Mouse (Mus musculus): ENCODE data around the gene Tmc1.

Tmc1 gene

DNA sequence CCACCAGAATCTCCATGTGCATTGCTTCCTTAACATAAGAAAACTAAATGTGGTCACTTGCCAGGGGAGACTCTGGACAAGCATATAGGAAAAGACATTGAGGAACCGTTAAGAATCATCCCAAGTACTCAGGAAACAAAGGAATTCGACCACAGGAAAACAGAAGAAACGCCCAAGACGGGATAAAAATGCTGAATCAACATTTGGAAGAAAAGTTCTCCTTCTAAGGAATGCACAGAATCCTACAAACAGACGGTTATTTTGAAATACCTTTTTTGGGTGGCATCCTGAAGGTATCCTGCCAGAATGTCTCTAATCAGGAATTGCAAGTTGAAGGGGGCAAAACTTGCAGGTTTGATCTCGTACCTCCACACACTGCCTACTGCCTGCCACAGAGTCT, at the start of gene Tmc1:
Gene Tmc1 (minus strand): TSS at position 329 of the 400 bp plus-strand sequence.
- no peak for DNase-seq (ENCODE audit: low spot score in 2 of 2)

GRCm38 (mm10) chr19:21001552-21001951, 47.5 kb upstream of the Tmc1 start:
- DNase-seq (ENCODE audit: low spot score in 2 of 2): no peak

GRCm38 (mm10) chr19:20979244-20979643, 25.2 kb upstream of the Tmc1 start:
- no peak for DNase-seq (ENCODE audit: low spot score in 2 of 2)

DNA sequence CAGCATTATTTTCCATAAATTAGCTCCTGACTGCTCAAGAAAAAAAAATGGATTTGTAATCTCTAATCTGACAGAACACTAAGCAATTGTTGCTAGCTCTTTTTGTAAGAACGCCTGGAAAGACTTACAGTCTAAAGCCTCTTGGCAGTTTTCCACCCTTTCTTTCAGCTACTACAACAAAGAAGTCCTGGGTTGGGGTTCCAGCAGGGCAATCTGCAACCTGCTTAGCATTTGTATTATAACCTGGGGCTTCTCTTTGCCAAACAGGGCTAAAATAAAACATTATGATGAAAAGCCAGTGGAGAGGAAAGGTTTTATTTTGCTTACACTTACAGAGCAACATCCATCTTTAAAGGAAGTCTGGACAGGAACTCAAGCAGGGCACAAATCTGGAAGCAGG, 24.1 kb upstream of the Tmc1 start:
- no peak for DNase-seq (ENCODE audit: low spot score in 2 of 2)

GRCm38 (mm10) chr19:20971926-20972325, 17.9 kb upstream of the Tmc1 start:
- DNase-seq (ENCODE audit: low spot score in 2 of 2): no peak

- DNase-seq (ENCODE audit: low spot score in 2 of 2): no peak
Observed at GRCm38 (mm10) chr19:20954815-20955214, 813 bp upstream of the Tmc1 start.

GRCm38 (mm10) chr19:20944446-20944845, 9.6 kb downstream of the Tmc1 start:
- DNase-seq (ENCODE audit: low spot score in 2 of 2): no peak

DNA sequence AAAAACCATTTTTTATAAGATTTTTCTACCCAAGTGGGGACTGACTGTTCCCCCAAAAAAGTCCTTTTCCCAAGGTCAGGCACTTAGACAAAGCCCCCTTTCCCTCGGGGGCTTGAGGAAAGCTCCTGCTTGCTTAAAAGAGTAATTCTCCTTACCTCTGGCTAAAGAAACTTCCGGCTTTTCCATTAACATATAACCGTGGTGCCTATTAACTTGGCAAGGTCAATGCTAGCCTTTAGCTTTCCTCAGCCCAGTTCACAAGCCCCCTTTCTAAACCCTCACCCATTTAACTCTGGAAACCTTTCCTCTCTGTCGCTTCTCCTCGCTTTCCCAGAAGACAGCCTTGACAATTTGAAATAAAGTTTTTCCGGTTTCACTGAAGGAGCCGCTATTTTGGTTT, 29.7 kb downstream of the Tmc1 start:
- no peak for DNase-seq (ENCODE audit: low spot score in 2 of 2)

DNA sequence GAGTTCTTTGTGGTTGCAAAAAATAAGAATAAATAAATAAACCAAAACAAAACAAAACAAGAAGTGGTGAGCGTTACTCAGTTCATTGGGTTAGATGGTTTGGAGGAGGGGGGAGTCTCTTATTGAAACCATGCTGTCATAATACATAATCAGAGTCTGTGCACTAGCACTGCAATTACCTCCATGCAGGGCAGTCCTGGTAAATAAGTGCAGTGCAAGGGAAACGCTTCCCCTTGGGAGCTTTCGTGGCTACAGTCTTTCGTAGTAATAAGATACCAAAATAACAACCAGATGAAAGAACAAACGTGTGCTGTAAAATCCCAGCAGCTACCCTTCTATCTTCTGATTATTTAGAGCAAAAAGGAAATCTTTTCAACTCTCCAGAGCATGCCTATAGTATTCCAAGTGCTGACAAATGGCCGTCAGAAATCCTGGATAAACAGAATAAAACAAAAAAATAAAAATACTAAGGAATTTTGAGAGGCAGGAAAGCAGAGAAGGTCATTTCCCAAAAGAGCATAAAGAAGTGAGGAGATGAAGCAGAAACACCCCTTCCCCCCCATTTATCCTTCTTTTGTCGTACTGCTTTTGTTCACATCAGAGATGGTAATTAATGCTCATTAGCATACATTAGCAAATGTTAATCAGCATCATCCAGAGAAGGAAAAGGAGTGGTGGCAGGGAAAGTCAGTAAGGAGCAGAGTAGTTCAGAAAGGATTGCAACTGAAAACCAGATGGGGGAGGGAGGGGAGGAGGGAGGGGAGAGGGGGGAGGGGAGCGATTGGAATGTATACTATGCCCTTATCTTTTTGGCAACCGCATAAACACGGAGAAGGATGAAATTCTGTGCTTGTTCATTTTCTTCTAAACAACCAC, 30.4 kb downstream of the Tmc1 start:
- DNase-seq (ENCODE audit: low spot score in 2 of 2): no peak

GRCm38 (mm10) chr19:20918241-20918640, 35.8 kb downstream of the Tmc1 start:
- DNase-seq (ENCODE audit: low spot score in 2 of 2): no peak

GRCm38 (mm10) chr19:20915151-20915550, 38.9 kb downstream of the Tmc1 start:
- no peak for DNase-seq (ENCODE audit: low spot score in 2 of 2)

DNA sequence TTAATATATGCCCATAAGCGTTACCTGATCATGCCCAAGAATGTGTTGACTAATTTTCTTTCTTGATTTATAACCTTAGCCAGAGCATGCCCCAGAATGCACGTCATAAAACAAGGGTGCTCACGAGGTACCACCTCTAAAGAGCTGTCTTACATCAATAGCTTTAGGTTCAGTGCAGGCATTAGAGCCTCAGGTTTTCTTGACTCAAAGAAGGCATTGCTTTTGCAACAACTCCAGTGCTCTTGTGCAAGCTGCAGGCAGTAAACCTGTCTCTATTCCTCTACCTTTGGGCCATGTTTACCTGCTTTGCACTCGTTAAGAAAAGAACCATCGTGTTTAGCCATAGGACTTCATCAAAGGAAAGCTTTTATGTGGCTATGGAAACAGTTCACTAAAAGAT, 43.6 kb downstream of the Tmc1 start:
- DNase-seq (ENCODE audit: low spot score in 2 of 2): no peak

DNA sequence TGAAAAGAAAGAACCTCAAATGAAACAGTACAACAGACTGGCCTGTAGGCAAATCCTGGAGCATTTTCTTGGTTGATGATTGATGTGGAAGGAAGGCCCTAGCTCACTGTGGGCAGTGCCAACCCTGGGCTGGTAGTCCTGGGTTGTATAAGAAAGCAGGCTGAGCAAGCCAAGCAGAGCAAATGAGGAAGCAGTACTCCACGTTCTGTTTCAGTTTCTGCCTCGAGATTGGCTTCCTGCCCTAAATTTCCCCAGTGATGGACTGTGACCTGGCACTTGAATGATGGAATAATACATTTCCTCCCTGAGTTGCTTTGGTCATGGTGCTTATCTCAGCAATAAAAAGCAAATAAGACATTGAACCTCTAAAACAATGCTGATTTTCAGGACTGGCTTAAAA, 72.8 kb downstream of the Tmc1 start:
- DNase-seq (ENCODE audit: low spot score in 2 of 2): no peak

GRCm38 (mm10) chr19:20875881-20876280, 78.1 kb downstream of the Tmc1 start:
- DNase-seq (ENCODE audit: low spot score in 2 of 2): no peak

DNA sequence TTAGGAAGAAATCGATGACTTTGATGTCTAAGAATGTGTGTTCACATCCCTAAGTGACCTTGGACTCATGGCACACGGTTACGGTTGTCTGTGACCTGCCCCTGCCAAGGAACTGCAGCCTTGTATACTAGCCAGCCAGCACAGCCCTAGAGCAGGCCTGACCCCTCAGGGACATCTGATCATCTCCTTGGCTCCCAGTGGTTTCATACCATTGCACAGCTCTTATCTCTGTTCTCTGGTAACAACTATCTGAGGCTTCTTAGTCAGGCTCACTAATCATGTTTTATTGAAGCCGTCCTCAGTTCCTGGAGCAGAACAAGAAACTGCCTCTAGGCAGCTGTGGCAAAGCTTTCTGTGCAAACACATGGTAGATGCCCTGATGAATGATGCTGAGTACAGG, 92.2 kb downstream of the Tmc1 start:
- no peak for DNase-seq (ENCODE audit: low spot score in 2 of 2)

DNA sequence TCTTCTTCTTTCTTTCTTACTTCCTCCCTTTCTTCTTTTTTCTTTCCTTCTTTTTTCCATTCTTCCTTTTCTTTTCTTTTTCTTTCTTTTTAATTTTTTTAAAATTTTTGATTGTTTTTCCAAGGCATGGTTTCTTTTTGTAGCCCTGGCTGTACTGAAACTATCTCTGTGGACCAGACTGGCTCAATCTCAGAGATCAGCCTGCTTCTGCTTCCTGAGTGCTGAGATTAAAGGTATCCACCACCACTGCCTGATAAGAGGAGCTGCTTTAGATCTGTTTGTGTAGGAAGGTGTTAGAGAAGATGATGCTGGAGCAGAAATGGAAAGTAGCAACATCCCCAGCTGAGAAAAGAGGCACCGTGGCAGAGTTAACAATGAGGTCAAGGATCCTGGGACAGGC, 93.7 kb downstream of the Tmc1 start:
- DNase-seq (ENCODE audit: low spot score in 2 of 2): no peak

DNA sequence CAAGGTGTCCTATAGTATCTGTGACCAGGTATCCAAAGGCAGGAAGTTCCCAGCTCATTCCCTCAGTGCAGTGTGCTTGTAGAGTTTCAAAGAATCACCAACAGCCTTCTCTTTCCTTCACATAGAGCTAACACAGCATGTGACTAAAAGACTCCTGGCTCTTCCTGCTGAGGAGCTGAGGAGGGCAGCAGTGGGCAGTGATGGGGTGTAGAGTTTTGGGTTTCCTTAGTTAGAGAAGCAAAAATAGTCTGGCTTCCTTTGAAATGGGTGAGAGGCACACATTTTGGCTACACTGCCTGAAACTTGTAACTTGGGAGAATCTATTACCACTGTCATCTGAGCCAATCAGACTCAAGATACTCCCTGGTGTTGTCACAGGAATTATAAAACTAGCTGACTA, 96.2 kb downstream of the Tmc1 start:
- DNase-seq (ENCODE audit: low spot score in 2 of 2): no peak

DNA sequence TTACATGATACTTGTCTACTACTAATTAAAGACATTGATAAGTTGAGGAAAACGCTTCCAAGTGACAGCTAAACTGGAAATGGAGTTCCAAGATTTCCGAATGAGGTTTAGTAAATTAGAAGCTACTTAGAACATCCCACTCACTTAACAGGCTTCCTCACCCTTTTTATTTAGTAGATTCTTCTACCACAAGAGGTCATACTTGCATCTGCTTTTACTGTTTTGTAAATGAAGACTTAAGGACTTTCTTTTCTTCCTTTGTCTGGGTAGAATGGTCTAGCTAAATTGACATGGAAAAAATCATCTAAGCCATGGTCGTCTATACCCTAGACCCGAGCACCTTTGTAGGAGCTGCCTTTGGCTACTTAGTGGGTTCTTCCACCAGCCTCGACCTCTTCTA, 105.1 kb downstream of the Tmc1 start:
- no peak for DNase-seq (ENCODE audit: low spot score in 2 of 2)

DNA sequence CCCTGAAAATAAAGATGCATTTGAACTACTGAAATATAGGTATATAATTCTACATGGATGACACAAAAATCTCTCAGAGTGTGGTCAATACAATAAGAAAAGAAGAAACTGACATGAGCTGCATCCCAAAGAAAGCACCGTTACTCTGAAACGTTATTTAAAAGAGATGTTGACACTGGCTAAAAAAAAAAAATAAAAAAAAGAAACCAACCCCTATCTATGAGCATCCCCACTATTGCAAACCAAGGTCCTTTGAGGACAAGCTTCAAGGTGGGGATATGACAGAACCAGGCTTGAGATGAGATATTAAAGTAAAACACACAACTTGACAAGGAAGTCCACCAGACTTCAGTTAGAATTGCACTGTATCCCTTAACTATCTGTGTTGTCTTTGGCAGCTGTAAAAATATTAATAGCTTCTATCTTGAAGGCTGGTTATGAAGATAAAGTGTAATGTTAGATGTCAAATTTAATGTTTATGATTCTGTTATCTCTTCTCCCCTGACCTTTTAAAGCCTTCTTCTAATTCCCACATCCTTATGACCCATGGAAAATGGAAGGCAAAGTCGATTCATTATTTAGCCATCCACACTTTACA, 106.4 kb downstream of the Tmc1 start:
- no peak for DNase-seq (ENCODE audit: low spot score in 2 of 2)

GRCm38 (mm10) chr19:20837422-20837821, 116.6 kb downstream of the Tmc1 start:
- DNase-seq (ENCODE audit: low spot score in 2 of 2): no peak

DNA sequence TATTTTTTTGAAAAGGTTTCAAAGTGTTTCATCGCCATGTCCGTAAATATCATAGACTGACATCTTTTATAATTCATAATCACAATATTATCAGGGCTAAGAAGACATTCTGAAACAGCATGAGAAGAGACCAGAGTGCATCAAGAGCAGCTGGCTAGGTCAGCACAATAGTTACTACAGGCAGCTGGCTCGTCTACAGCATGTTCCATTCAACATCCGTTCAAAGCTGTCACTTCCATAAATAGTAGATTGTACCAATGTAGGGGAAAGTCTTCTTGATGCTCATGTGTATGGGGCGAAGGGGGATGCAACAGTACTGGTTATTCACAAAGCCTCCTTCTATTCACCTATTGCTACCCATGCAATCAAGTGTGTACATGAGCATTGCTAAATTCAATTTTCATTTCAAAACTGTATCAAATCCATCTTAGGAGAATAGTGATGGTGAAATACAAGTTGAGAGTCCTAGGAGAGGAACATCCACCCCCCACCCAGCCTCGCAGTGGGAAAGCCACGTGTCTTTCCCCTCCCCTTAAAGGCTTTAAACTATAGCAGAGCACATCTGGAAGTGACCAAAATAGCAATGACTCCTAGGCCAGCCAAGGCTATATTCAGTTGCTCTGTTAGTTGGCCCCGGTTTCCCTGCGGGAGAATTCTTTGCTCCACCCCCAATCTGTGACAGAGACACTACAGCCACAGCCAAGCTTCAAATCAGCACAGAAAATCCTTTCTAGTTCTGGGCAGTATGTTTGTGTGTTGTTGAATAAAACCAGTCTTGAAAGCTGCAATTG, 117.8 kb downstream of the Tmc1 start:
- no peak for DNase-seq (ENCODE audit: low spot score in 2 of 2)

GRCm38 (mm10) chr19:20834895-20835294, 119.1 kb downstream of the Tmc1 start:
- DNase-seq (ENCODE audit: low spot score in 2 of 2): no peak

DNA sequence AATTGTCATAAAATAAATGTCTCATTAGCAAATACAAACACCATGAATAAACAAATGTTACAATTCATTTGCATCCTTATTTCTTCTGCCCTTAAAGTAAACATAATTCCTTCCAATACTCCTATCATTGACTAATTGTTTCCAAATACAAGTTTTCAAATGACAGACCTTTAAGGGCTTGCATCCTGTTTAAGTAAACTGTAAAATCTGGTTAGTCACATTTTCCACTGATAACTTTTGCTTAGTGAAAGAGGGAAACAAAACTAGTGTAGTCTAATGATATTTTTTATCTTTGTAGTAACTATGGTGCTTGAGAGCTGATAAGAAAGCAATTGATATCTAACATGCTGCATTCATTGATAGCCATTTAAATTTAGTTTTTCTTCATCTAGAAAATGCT, 154.5 kb downstream of the Tmc1 start:
- DNase-seq (ENCODE audit: low spot score in 2 of 2): no peak

Measured in thymus, postnatal 10 days (tissue).